Mouse (Mus musculus) forelimb bud, embryonic 11.5 days (tissue): ENCODE results near the gene Notum.
A peak's percentile ranks its signal among the peaks of the same experiment; 100 is the strongest.
"Not testable (repeated sequence)": the region's sequence is repeated elsewhere in the genome, so short reads cannot be mapped to it uniquely, and the experiment has no call there.

Experiments
- DNase-seq: peaks from one replicate; pipeline ENCODE4 v3.0.0-alpha.2; 2012; ENCODE audit warnings: low read depth, low spot score

The Notum gene

DNA sequence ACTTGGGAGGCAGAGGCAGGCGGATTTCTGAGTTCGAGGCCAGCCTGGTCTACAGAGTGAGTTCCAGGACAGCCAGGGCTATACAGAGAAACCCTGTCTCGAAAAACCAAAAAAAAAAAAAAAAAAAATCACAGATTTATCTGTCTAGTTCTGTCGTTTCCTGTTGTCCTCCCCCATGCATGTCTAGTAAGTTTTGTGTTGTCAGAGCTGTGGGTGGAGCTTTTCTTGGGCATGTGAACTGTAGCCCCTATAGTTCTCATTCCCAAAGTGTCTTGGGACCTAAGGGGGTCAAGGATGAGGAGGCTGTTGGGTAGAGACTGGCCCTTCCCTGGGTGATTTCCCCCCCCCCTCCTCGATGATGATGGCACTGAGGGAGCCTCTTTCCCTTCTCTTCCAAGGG, 14.9 kb upstream of the Notum start:
- DNase-seq, result not testable (repeated sequence)

DNA sequence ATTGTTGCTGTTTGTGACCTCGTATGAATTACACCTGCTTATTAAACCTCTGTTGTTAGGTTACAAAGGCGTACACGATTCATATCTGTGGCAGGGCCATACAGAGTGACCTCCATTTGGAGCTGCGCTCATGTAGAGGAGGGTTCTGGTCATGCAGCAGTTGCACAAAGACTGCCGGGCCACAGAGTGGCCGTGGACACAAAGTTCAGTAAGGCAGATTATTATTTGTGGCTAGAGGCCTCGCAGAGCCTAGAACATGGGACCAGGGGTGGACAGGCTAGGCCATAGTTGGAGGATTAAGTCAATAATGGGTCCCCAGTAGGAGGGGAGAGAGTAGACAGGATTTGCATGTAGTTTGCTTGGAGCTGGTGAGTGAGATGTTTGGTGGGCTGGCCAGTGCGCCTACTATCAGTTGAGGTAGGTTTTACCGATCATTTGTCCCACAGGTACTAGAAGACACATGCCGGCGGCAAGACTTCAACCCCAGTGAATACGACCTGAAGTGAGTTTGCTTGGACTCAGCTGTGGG, 12.7 kb upstream of the Notum start:
- DNase-seq, result no peak

GRCm38 (mm10) chr11:120672687-120673593, 12.0 kb upstream of the Notum start, which contains the start of gene Aspscr1:
TSS of gene Aspscr1 (plus strand) at chr11:120672973.
- DNase-seq, result peak; percentile 94

GRCm38 (mm10) chr11:120666617-120667016, 5.6 kb upstream of the Notum start:
- DNase-seq, result no peak

GRCm38 (mm10) chr11:120665406-120665805, 4.4 kb upstream of the Notum start:
- no peak for DNase-seq

DNA sequence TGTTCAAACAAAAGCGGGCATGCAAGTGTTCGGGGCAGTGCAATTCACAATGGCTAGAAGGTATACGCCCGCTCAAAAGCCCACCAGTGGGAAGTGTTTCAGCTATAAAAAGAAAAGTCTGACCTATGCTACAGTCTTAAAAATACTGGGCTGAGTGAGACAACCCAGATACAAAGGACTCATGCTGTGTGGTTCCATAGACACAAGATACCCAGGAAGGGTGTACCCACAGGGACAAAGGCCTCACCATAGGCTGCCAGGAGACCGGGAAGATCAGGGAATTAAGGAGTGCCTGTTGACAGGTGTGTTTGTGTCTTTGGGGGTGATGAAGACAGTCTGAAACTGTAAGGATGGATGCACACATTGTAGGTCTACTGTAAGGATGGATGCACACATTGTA, 2.7 kb upstream of the Notum start:
- no peak for DNase-seq

DNA sequence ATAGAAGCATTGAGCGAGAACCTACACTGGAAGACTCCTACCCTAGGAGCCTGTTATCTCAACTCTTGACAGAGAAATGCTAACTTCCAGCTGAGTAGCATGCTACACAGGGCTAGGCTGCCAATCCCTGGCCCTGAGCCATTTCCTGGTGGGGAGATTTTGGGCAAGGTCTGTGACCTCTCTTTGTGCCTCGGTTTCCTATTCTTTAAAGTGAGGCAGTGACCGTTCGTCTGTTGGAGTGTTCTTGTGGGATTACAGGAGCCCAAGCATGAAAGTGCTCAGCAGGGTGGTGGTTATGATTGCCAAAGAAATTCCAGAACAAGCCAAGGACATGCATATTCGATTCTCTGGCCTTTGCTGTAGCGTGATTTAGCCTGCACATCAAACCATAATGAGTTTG, 1.8 kb upstream of the Notum start:
- DNase-seq, result no peak

- DNase-seq, result peak; percentile 53
These were observed 487 bp downstream of the Notum start for GRCm38 (mm10) chr11:120660301-120661075.

- DNase-seq, result no peak
These were observed 1.3 kb downstream of the Notum start for GRCm38 (mm10) chr11:120659509-120660300.

DNA sequence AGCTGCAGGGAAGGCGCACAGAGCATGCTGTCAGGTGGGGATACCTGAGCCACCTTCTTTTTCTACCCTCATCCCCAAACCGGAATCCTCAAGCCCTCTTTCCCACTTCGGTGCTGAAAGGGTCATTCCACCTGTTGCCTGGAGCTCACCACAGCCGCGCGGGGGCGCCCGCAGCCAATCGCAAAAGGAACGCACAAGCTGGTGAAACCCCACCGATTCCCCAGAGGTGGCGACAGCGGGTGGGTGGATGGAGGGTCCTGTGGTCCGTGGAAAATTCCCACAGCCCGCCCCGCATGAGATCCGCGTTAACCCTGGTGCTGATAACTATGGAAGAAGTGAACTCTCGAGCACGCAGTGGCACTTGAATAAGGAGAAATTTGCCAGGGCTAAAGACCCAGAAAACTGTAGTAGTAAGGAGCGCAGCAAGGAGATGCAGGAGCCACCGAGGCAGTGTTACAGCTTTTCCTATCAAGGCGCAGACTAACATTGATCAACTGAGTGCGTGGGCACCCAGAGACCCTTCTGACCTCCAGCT, 2.0 kb downstream of the Notum start:
- peak; percentile 77 for DNase-seq

DNA sequence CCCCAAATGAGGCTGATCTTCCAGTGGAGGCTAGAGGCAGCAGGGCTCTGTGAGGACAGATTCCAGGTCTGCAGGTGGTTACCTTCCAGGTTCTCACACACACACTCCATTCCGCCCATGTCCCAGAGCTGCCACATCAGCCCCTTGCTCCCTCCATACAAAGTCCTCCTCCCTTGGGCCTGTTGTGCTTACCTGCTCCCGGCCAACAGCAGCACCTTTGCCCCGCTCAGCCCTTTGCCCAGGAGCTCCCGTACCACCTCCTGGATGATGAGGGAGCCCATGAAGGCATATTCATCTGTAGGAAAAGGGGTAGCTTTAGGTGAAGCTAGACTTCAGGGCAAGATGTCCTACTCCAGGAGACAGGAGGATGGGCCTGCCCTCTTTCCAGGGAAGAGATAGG, 3.7 kb downstream of the Notum start:
- no peak for DNase-seq

GRCm38 (mm10) chr11:120654741-120655140, 6.2 kb downstream of the Notum start:
- DNase-seq, result no peak

DNA sequence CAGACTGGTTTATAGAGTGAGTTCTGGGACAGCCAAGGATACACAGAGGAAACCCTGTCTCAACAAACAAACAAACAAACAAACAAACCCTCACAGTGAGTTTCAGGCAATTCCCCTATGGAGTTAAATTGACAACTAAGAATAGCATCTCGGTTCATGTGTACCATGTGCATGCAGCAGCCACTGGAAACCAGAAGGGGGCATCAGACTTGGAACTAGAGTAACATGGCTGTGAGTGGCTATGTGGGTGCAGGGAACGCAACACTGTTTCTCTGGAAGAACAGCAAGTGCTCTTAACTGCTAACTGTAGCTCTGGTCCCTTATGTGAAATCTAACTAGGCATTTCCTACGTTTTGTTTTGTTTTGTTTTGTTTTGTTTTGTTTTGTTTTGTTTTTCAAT, 9.1 kb downstream of the Notum start:
- no peak for DNase-seq

DNA sequence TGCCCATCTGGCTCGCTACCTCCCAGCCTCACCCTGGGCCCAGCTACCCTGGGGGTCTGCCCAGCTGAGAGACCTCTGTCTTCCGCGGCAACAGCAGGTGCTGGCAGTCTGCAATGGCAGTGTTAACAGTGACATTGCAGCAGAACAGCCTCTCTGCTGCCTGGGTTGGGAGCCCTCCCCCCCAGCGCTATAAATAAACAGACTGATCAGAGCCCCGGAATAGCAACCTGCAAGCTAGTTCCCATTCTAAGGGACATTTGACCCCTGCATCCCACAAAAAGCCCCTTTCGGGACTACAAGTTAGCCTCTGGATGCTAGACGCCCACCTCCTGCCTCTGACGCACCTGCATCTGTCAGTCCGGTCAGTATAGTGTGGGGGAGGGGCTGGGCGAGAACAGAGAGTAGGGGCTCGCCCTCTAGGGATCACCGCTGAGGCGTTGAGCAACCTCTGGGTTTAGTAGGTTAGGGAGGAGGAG, 12.9 kb downstream of the Notum start, which contains the start of gene Myadml2:
Gene Myadml2 (minus strand): TSS at position 158 of the 476 bp plus-strand sequence.
- no peak for DNase-seq

GRCm38 (mm10) chr11:120647047-120647830, 13.7 kb downstream of the Notum start:
- DNase-seq, result no peak

GRCm38 (mm10) chr11:120643601-120643987, 17.4 kb downstream of the Notum start, which contains the start of gene Pycr1:
TSS of gene Pycr1 (minus strand) at chr11:120643769.
- peak; percentile 91 for DNase-seq

DNA sequence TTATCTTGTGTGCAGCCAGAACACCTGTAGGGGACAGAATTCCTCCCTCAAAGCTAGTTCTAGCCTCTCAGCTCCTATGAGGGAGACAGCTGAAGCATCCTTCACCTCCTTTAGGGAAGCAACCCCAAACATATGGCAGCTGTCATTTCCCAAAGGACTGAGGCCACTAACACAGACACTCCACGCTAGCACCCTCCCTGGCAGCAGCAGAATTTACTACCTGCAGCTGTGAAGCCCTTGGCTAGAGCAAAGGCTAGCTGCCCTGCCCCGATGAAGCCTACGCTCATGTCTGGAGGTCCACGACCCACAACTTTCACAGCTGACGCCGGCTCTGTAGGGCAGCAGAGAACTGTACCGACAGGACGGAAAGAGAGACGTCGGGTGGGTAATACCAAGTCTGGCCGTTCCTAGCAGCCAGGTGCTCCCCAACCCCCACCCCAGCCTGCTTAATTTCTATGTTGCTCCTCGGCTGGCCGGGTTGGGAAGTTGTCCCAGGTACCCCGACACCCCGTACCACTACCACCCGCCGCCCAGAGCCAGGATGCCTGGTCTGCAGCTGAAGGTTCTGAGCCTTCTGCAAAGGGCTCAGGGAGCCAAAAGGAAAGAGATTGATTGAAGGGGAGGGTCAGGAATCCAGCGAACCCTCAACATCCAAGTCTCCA, 17.9 kb downstream of the Notum start:
- no peak for DNase-seq

DNA sequence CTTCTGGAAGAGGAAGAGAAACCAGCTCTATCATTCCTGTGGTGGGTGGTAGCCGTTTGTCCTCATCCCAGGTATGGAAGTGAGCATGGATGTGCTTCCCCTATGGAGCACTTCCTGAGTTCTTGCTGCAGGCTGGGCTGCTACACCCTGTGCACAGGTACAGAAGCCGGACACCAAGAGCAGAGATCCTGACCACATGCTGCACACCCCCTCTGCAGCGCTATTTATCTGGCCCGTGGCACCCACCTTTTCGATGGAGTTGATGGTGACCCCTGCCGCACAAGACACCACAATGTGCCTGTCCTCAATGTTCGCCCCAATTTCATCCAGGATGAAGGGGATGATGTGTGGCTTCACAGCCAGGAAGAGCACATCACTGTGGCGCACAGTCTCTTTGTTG, 19.1 kb downstream of the Notum start:
- no peak for DNase-seq

DNA sequence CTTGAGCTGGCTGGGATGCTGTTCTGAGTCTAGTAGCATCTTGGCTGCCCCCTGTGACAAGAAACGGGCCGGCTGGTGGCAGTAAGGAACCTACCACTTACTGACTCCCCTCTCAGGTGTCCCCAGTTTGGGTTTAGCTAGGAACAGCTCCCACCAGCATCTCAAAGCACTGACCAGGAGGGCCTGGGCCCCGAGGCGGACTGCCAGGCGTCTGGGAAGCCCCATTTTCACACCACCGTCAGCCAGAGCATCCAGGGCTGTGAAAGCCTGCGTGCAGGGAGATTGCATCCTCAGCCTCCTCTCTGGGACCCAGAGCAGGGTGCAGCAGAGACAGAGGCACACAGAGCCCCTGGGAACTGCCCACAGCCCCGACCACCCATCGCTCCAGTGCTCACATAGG, 19.7 kb downstream of the Notum start:
- DNase-seq, result no peak

- no peak for DNase-seq
These were observed 26.2 kb downstream of the Notum start for GRCm38 (mm10) chr11:120634810-120635209.
